Mouse (Mus musculus): ENCODE data around the gene Unc93b1.

DNA sequence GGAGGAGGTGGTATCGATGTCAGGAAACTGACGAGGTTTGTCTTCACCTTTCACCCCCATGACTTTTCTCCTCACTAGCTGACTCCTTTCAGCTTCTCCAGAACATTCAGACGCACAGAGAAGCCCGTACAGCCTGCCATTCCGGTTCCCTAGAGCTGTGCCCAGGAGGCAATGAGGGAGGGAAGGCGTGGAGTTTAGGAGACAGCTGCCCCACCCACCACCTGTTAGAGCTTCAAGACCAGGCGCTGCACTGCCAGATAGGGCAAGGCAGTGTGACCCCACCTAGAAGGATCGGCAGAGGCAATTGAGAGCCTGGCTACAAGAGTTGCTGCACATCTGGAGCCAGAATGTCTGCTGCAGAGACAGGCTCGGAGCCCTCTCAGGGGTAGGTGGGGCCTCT is 37.2 kb downstream of the Unc93b1 start, which contains the start of gene Aldh3b2:
- TF ChIP-seq CTCF (IDR thresholded peaks at IDR 0.05; ENCODE audit: control insufficient read depth, insufficient read depth, insufficient replicate concordance, low read depth, low read length) (no peak), POLR2A (IDR thresholded peaks at IDR 0.05; ENCODE audit: control insufficient read depth, low read depth, low read length) (no peak)

Data from testis, adult 2 months (tissue).